Mouse (Mus musculus) intestine, postnatal 0 days (tissue): ENCODE data around the gene Krt5. TPM values are rescaled to one million over a fixed set of nuclear protein-coding genes. Genes with fewer than 3 reads are reported as not detected.
"Not testable (repeated sequence)": the region's sequence is repeated elsewhere in the genome, so short reads cannot be mapped to it uniquely, and the experiment has no call there.

Experiments
- ATAC-seq: fragments of 200-750 bp; cut with Nextera tagmentation; 2 replicates; pipeline ENCODE4 v1.8.0; 2017; ENCODE audit warnings: mild to moderate bottlenecking, moderate TSS enrichment, moderate library complexity
- H3K27ac ChIP-seq: fragments of 300-500 bp; sonication (generic); 2 replicates; pipeline ENCODE4 v1.5.1; 2014; ENCODE audit warnings: mild to moderate bottlenecking, low read depth, low read length, moderate library complexity
- H3K27me3 ChIP-seq: fragments of 300-500 bp; sonication (generic); replicated peaks from 2 replicates; pipeline ENCODE4 v1.6.1; 2014; ENCODE audit warnings: low read length, mixed read lengths; ENCODE audit not compliant: control insufficient read depth, insufficient read depth
- H3K36me3 ChIP-seq: fragments of 300-500 bp; sonication (generic); 2 replicates; pipeline ENCODE4 v1.6.1; 2014; ENCODE audit warnings: mild to moderate bottlenecking, moderate library complexity; ENCODE audit not compliant: control insufficient read depth, insufficient read depth
- H3K4me1 ChIP-seq: fragments of 300-500 bp; sonication (generic); replicated peaks from 2 replicates; pipeline ENCODE4 v1.6.1; 2014; ENCODE audit warnings: antibody characterized with exemption, low read length, mixed read lengths; ENCODE audit not compliant: control insufficient read depth, insufficient read depth
- H3K4me2 ChIP-seq: fragments of 300-500 bp; sonication (generic); replicated peaks from 2 replicates; pipeline ENCODE4 v1.6.1; 2014; ENCODE audit warnings: low read depth, mild to moderate bottlenecking, moderate library complexity
- H3K4me3 ChIP-seq: fragments of 300-500 bp; sonication (generic); 2 replicates; pipeline ENCODE4 v1.5.1; 2014; ENCODE audit warnings: low read depth, low read length
- H3K9ac ChIP-seq: fragments of 300-500 bp; sonication (generic); 2 replicates; pipeline ENCODE4 v1.6.1; 2014; ENCODE audit warnings: mild to moderate bottlenecking, low read depth, low read length
- H3K9me3 ChIP-seq: fragments of 300-500 bp; sonication (generic); 2 replicates; pipeline ENCODE4 v1.6.1; 2016; ENCODE audit warnings: mixed run types; ENCODE audit not compliant: control insufficient read depth
- CTCF ChIP-seq: sonication (generic); IDR thresholded peaks from 2 replicates; pipeline ENCODE4 v1.5.1; 2016; ENCODE audit warnings: low read depth, mild to moderate bottlenecking, control low read depth, antibody characterized with exemption, moderate library complexity
- WGBS: fragments of 180-500 bp; shearing (Covaris S2); extraction: QIAGEN DNeasy Blood & Tissue Kit; methylation state at CpG from one replicate; pipeline ENCODE4 v1.1.7; 2014; 5-methylcytosine and 5-hydroxymethylcytosine counted together
- microRNA-seq: library from miRNA; unstranded; fragments of <30 nt; microRNA quantifications from one replicate; pipeline ENCODE4, GENCODE M21; 2016
- polyA plus RNA-seq: library from polyadenylated mRNA; unstranded; fragments of >200 nt; fragmentation: Nextera tagmentation; extraction: Ambion mirVana; gene quantifications from 2 replicates; pipeline ENCODE4 v1.2.1, GENCODE M21; 2015

Krt5 gene
- polyA plus RNA-seq, 1 experiment from 2014 or later, result 0.08 TPM

GRCm38 (mm10) chr15:101697326-101698188 is 15.1 kb downstream of the Krt5 start:
- H3K4me1 ChIP-seq, result no peaks in the 10 kb centered on the region
- ATAC-seq, result no peak
- H3K4me3 ChIP-seq, result no peak overlapping the region
- H3K4me2 ChIP-seq, result no peak overlapping the region
- no peak for TF ChIP-seq CTCF
- 66% methylated on average over 8 of the region's 8 CpGs for WGBS
- no peaks in the 10 kb centered on the region for H3K27me3 ChIP-seq
- H3K9me3 ChIP-seq, result no peaks in the 10 kb centered on the region
- no peak overlapping the region for H3K27ac ChIP-seq
- H3K9ac ChIP-seq, result no peak overlapping the region
- no peaks in the 10 kb centered on the region for H3K36me3 ChIP-seq

GRCm38 (mm10) chr15:101694207-101694606 is 18.5 kb downstream of the Krt5 start, which contains the start of gene Krt6a:
TSS of gene Krt6a (minus strand) at chr15:101694307.
- Histone ChIP-seq H3K9ac (no peak within 1 kb of the TSS), H3K4me2 (no peak within 1 kb of the TSS), H3K27me3 (no peaks in the 10 kb centered on the region), H3K4me1 (no peaks in the 10 kb centered on the region), H3K9me3 (no peaks in the 10 kb centered on the region), H3K4me3 (no peak within 1 kb of the TSS), H3K27ac (no peak within 1 kb of the TSS), H3K36me3 (no peaks in the 10 kb centered on the region)
- no peak for TF ChIP-seq CTCF
- no peak for ATAC-seq
- WGBS, result 69% methylated on average over 5 of the region's 5 CpGs

DNA sequence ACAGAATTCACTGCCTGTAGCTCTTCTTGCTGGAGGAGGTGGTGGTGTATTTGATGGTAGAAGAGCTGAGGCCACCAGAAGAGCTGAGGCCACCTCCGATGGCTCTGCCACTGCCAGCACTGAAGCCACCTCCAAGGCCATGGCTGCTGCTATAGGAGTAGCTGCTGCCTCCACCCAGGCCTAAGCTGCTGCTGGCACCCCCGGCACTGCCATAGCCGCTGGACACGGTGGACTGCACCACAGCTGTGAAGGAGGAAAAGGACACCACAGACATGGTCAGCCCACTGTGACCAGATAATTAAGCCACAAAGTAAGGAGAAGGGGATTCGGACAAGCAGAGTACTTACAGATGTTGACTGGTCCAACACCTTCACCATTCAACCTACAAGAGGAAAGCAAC is 22.2 kb downstream of the Krt5 start:
- not testable (repeated sequence) for H3K4me1 ChIP-seq, H3K9me3 ChIP-seq, H3K27me3 ChIP-seq, H3K4me3 ChIP-seq, H3K27ac ChIP-seq, H3K4me2 ChIP-seq, H3K36me3 ChIP-seq, H3K9ac ChIP-seq, ATAC-seq
- WGBS, result 94% methylated on average over 5 of the region's 5 CpGs

- H3K4me2 ChIP-seq, result no peak overlapping the region
- H3K27me3 ChIP-seq, result no peaks in the 10 kb centered on the region
- no peak for ATAC-seq
- H3K9me3 ChIP-seq, result no peaks in the 10 kb centered on the region
- H3K4me3 ChIP-seq, result no peak overlapping the region
- 60% methylated on average over 2 of the region's 2 CpGs for WGBS
- H3K9ac ChIP-seq, result no peak overlapping the region
- no peak overlapping the region for H3K27ac ChIP-seq
- H3K36me3 ChIP-seq, result no peaks in the 10 kb centered on the region
- H3K4me1 ChIP-seq, result no peaks in the 10 kb centered on the region
- no peak for TF ChIP-seq CTCF
Observed at GRCm38 (mm10) chr15:101688161-101688560, 24.5 kb downstream of the Krt5 start.

DNA sequence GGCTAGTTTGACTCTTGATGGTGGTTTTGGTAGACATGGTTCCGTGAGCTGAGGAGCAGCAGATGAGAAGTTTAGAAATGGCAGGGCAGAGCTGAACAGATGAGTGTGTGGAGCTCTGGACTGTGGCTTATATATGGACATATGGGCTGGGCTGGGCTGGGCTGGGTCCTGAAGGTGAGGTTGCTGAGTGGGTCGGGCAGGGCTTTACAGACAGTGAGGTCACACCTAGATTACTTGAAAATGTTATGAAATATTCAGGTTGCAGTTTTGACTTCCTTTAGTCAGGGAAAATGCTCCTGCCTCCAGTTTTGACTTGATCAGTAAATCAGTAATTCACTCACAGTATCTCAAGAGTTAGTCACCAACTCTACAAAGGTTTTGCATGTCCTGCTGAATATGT is 32.5 kb downstream of the Krt5 start, which contains the start of gene Krt6b:
Gene Krt6b (minus strand): TSS at position 101 of the 400 bp plus-strand sequence.
- Histone ChIP-seq H3K27me3 (no peaks in the 10 kb centered on the region), H3K36me3 (no peaks in the 10 kb centered on the region), H3K9me3 (no peaks in the 10 kb centered on the region), H3K9ac (no peak within 1 kb of the TSS), H3K4me3 (no peak within 1 kb of the TSS), H3K4me2 (no peak within 1 kb of the TSS), H3K27ac (no peak within 1 kb of the TSS), H3K4me1 (no peaks in the 10 kb centered on the region)
- TF ChIP-seq CTCF, result no peak
- no peak for ATAC-seq
- WGBS, result 75% methylated on average over 2 of the region's 2 CpGs

DNA sequence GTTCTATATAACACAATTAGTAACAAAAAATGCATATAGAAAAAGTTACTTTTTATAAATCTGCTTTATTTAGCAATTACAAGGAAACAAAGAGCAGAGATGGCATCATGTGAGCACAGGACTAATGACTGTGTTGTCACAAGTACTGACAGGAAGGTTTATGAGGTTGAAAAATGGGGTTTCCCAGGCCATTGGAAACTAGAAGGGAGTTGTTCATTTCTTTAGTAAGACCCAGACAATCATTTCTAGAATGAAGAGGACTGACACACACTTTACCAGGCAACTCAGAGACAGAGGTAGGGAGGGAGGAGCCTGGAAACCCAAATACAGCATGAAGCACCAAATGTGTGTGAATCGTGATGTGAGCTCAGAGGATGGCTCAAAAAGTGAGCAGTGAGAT is 36.7 kb downstream of the Krt5 start:
- TF ChIP-seq CTCF, result no peak
- Histone ChIP-seq H3K4me1 (no peaks in the 10 kb centered on the region), H3K9me3 (no peaks in the 10 kb centered on the region), H3K9ac (no peak overlapping the region), H3K27ac (no peak overlapping the region), H3K4me3 (no peak overlapping the region), H3K4me2 (no peak overlapping the region), H3K36me3 (no peaks in the 10 kb centered on the region), H3K27me3 (no peaks in the 10 kb centered on the region)
- ATAC-seq, result no peak
- WGBS, result 97% methylated on average over 1 of the region's 1 CpGs

Small RNA genes lying within 50 kb of the gene (microRNA-seq; reads per million reads assigned to microRNA genes)
- not detected for gene Gm44323
- gene Gm44342, result not detected
- not detected for gene Gm44383

Other genes with a start within 250 kb of the Krt5 start
- gene Krt81, start 249.1 kb downstream of the Krt5 start, polyA plus RNA-seq, result not detected in 2 replicates
- not detected in 2 replicates for gene Krt86, start 239.4 kb downstream of the Krt5 start, polyA plus RNA-seq
- not detected in 2 replicates for gene Krt83, start 221.4 kb downstream of the Krt5 start, polyA plus RNA-seq
- gene Gm49425, start 195.6 kb downstream of the Krt5 start, polyA plus RNA-seq, result not detected in 2 replicates
- gene Krt84, start 180.1 kb downstream of the Krt5 start, polyA plus RNA-seq, result 0.21 TPM in 1 of 2 replicates, not detected in the other
- gene Krt82, start 162.2 kb downstream of the Krt5 start, polyA plus RNA-seq, result not detected in 2 replicates
- gene Krt90, start 149.9 kb downstream of the Krt5 start, polyA plus RNA-seq, result 0.20 and 0.21 TPM in 2 replicates
- not detected in 2 replicates for gene Krt75, start 139.0 kb downstream of the Krt5 start, polyA plus RNA-seq
- gene Gm5414, start 84.7 kb downstream of the Krt5 start, polyA plus RNA-seq, result 0.07 TPM in 1 of 2 replicates, not detected in the other
- gene Gm5478, start 65.5 kb downstream of the Krt5 start, polyA plus RNA-seq, result not detected in 2 replicates
- gene Krt6b, start 32.6 kb downstream of the Krt5 start, polyA plus RNA-seq, result 0.34 TPM in 1 of 2 replicates, not detected in the other
- 0.25 TPM in 2 replicates for gene Krt6a, start 18.6 kb downstream of the Krt5 start, polyA plus RNA-seq
- not detected in 2 replicates for gene Krt71, start 30.2 kb upstream of the Krt5 start, polyA plus RNA-seq
- gene Krt72, start 73.6 kb upstream of the Krt5 start, polyA plus RNA-seq, result not detected in 2 replicates
- not detected in 2 replicates for gene Krt73, start 89.4 kb upstream of the Krt5 start, polyA plus RNA-seq
- gene Krt2, start 105.3 kb upstream of the Krt5 start, polyA plus RNA-seq, result not detected in 2 replicates
- gene Krt1, start 137.9 kb upstream of the Krt5 start, polyA plus RNA-seq, result 0.50 and 0.55 TPM in 2 replicates
- not detected in 2 replicates for gene Krt77, start 156.8 kb upstream of the Krt5 start, polyA plus RNA-seq
- not detected in 2 replicates for gene Krt76, start 180.0 kb upstream of the Krt5 start, polyA plus RNA-seq
- gene Krt4, start 211.8 kb upstream of the Krt5 start, polyA plus RNA-seq, result 0.17 TPM in 1 of 2 replicates, not detected in the other
- gene Krt79, start 227.4 kb upstream of the Krt5 start, polyA plus RNA-seq, result 0.21 and 0.27 TPM in 2 replicates
- gene Krt78, start 241.4 kb upstream of the Krt5 start, polyA plus RNA-seq, result 0.03 and 0.07 TPM in 2 replicates